Mouse (Mus musculus): Measurements from ENCODE around the gene Cenpn.

GRCm38 (mm10) chr8:116946268-116946838 is 24.8 kb downstream of the Cenpn start:
- no peak for TF ChIP-seq CTCF (conservative IDR thresholded peaks at IDR 0.05; ENCODE audit: low read length)
- no peak for TF ChIP-seq NANOG (IDR thresholded peaks at IDR 0.05; ENCODE audit: borderline replicate concordance, low read length)

All from E14TG2a.4 (cell line).